Mouse (Mus musculus): ENCODE measurements around the gene Prex1. TPM values are rescaled to one million over a fixed set of nuclear protein-coding genes. Genes with fewer than 3 reads are reported as not detected.

Gene Prex1
- polyA plus RNA-seq, 1 experiment from 2014 or later, result 29.7 TPM

GRCm38 (mm10) chr2:166625219-166625618 is 88.4 kb downstream of the Prex1 start:
- DNase-seq (ENCODE audit: low spot score), result no peak

GRCm38 (mm10) chr2:166623081-166623567 is 90.5 kb downstream of the Prex1 start:
- DNase-seq (ENCODE audit: low spot score) (no peak), ATAC-seq (replicated peaks; ENCODE audit: low FRiP score) (no peak)
- 65% methylated on average over 9 of the region's 9 CpGs for WGBS
- no peak overlapping the region for H3K4me3 ChIP-seq (ENCODE audit: low read depth, low read length)
- H3K9me3 ChIP-seq (ENCODE audit: control insufficient read depth, low read length), result no peaks in the 10 kb centered on the region
- H3K27me3 ChIP-seq (ENCODE audit: control insufficient read depth, insufficient read depth, low read length), result no peaks in the 10 kb centered on the region
- no peak overlapping the region for H3K27ac ChIP-seq (ENCODE audit: low read depth, low read length)
- H3K4me1 ChIP-seq (replicated peaks; ENCODE audit: control insufficient read depth, insufficient read depth, low read length), result no peaks in the 10 kb centered on the region
- no peak overlapping the region for H3K9ac ChIP-seq (ENCODE audit: low read length)
- H3K4me2 ChIP-seq (ENCODE audit: low read depth, low read length, severe bottlenecking), result no peak overlapping the region
- no peaks in the 10 kb centered on the region; the same call in 1 of the 2 replicates for H3K36me3 ChIP-seq (ENCODE audit: control insufficient read depth, insufficient read depth, low read length)

More at GRCm38 (mm10) chr2:166625219-166625618, 88.4 kb downstream of the Prex1 start:
- no peak overlapping the region for H3K4me3 ChIP-seq (ENCODE audit: low read depth, low read length)
- no peak overlapping the region for H3K9ac ChIP-seq (ENCODE audit: low read length)
- H3K4me2 ChIP-seq (ENCODE audit: low read depth, low read length, severe bottlenecking), result no peak overlapping the region
- H3K4me1 ChIP-seq (replicated peaks; ENCODE audit: control insufficient read depth, insufficient read depth, low read length), result no peaks in the 10 kb centered on the region
- no peaks in the 10 kb centered on the region for H3K27me3 ChIP-seq (ENCODE audit: control insufficient read depth, insufficient read depth, low read length)
- H3K27ac ChIP-seq (ENCODE audit: low read depth, low read length), result no peak overlapping the region
- ATAC-seq (replicated peaks; ENCODE audit: low FRiP score), result no peak
- no peaks in the 10 kb centered on the region; the same call in 1 of the 2 replicates for H3K36me3 ChIP-seq (ENCODE audit: control insufficient read depth, insufficient read depth, low read length)
- H3K9me3 ChIP-seq (ENCODE audit: control insufficient read depth, low read length), result no peaks in the 10 kb centered on the region
- WGBS, result 87% methylated on average over 11 of the region's 11 CpGs

DNA sequence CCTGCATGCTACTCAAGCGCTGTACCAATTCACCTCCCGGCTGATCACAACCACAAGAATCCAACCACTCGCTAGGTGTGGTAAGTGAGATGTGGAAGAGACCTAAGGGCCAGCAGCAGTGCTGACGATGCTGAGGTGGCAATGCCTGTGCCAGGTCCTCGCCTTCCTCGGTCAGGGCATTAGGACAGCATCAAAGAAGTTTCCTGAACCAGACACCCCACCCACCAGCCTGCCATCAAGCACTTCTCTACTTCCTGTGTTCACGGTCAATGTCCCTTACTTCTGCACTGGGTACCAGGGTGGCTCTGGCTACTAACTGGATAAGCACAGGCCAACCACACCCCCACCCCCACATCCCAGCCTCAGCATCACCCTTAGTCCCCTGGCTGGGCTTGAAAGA is 91.0 kb downstream of the Prex1 start:
- WGBS, result 85% methylated on average over 7 of the region's 7 CpGs
- no peaks in the 10 kb centered on the region for H3K27me3 ChIP-seq (ENCODE audit: control insufficient read depth, insufficient read depth, low read length)
- H3K4me1 ChIP-seq (replicated peaks; ENCODE audit: control insufficient read depth, insufficient read depth, low read length), result no peaks in the 10 kb centered on the region
- no peak overlapping the region for H3K4me2 ChIP-seq (ENCODE audit: low read depth, low read length, severe bottlenecking)
- H3K9me3 ChIP-seq (ENCODE audit: control insufficient read depth, low read length), result no peaks in the 10 kb centered on the region
- no peak for DNase-seq (ENCODE audit: low spot score)
- no peak overlapping the region for H3K27ac ChIP-seq (ENCODE audit: low read depth, low read length)
- no peak for ATAC-seq (replicated peaks; ENCODE audit: low FRiP score)
- no peaks in the 10 kb centered on the region; the same call in 1 of the 2 replicates for H3K36me3 ChIP-seq (ENCODE audit: control insufficient read depth, insufficient read depth, low read length)
- no peak overlapping the region for H3K4me3 ChIP-seq (ENCODE audit: low read depth, low read length)
- no peak overlapping the region for H3K9ac ChIP-seq (ENCODE audit: low read length)

- Histone ChIP-seq H3K4me1 (replicated peaks; ENCODE audit: control insufficient read depth, insufficient read depth, low read length) (no peaks in the 10 kb centered on the region), H3K9me3 (ENCODE audit: control insufficient read depth, low read length) (no peaks in the 10 kb centered on the region), H3K36me3 (ENCODE audit: control insufficient read depth, insufficient read depth, low read length) (no peaks in the 10 kb centered on the region; the same call in 1 of the 2 replicates), H3K4me2 (ENCODE audit: low read depth, low read length, severe bottlenecking) (no peak overlapping the region), H3K9ac (ENCODE audit: low read length) (no peak overlapping the region), H3K27ac (ENCODE audit: low read depth, low read length) (no peak overlapping the region), H3K4me3 (ENCODE audit: low read depth, low read length) (no peak overlapping the region), H3K27me3 (ENCODE audit: control insufficient read depth, insufficient read depth, low read length) (no peaks in the 10 kb centered on the region)
- WGBS, result 92% methylated on average over 6 of the region's 6 CpGs
- ATAC-seq (replicated peaks; ENCODE audit: low FRiP score) (no peak), DNase-seq (ENCODE audit: low spot score) (no peak)
Observed at GRCm38 (mm10) chr2:166622079-166622478, 91.6 kb downstream of the Prex1 start.

GRCm38 (mm10) chr2:166620529-166621466 is 92.8 kb downstream of the Prex1 start:
- Histone ChIP-seq H3K4me3 (ENCODE audit: low read depth, low read length) (no peak overlapping the region), H3K9me3 (ENCODE audit: control insufficient read depth, low read length) (no peaks in the 10 kb centered on the region), H3K4me1 (replicated peaks; ENCODE audit: control insufficient read depth, insufficient read depth, low read length) (no peaks in the 10 kb centered on the region), H3K4me2 (ENCODE audit: low read depth, low read length, severe bottlenecking) (no peak overlapping the region), H3K27me3 (ENCODE audit: control insufficient read depth, insufficient read depth, low read length) (no peaks in the 10 kb centered on the region), H3K27ac (ENCODE audit: low read depth, low read length) (no peak overlapping the region), H3K9ac (ENCODE audit: low read length) (no peak overlapping the region), H3K36me3 (ENCODE audit: control insufficient read depth, insufficient read depth, low read length) (no peaks in the 10 kb centered on the region; the same call in 1 of the 2 replicates)
- ATAC-seq (replicated peaks; ENCODE audit: low FRiP score) (no peak), DNase-seq (ENCODE audit: low spot score) (no peak)
- 88% methylated on average over 20 of the region's 20 CpGs for WGBS

- ATAC-seq (replicated peaks; ENCODE audit: low FRiP score), result no peak
- Histone ChIP-seq H3K9me3 (ENCODE audit: control insufficient read depth, low read length) (no peaks in the 10 kb centered on the region), H3K9ac (ENCODE audit: low read length) (no peak overlapping the region), H3K27ac (ENCODE audit: low read depth, low read length) (no peak overlapping the region), H3K27me3 (ENCODE audit: control insufficient read depth, insufficient read depth, low read length) (no peaks in the 10 kb centered on the region), H3K36me3 (ENCODE audit: control insufficient read depth, insufficient read depth, low read length) (no peaks in the 10 kb centered on the region; the same call in 1 of the 2 replicates), H3K4me2 (ENCODE audit: low read depth, low read length, severe bottlenecking) (no peak overlapping the region), H3K4me1 (replicated peaks; ENCODE audit: control insufficient read depth, insufficient read depth, low read length) (no peaks in the 10 kb centered on the region), H3K4me3 (ENCODE audit: low read depth, low read length) (no peak overlapping the region)
- no peak for DNase-seq (ENCODE audit: low spot score)
- 83% methylated on average over 10 of the region's 10 CpGs for WGBS
Observed at GRCm38 (mm10) chr2:166619906-166620490, 93.6 kb downstream of the Prex1 start.

DNA sequence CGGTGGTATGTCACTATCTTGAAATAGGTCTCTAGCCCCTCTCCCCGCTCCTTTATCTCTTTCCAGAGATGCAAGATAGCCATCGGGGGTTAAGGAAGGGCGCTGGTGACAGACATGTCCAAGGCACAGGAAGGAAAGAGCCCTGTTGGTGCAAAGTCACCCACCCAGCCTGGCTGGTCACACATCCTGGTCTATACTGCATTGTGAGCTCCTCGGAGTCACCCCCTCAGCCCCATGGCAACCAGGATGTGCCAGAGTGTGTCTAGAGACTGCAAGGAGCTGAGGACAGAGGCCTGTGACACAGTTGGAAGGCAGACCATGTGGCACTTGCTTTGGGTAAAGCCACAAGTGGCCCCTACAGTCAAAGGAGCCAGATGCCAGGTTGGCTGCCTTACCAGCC is 94.4 kb downstream of the Prex1 start:
- Histone ChIP-seq H3K9ac (ENCODE audit: low read length) (no peak overlapping the region), H3K36me3 (ENCODE audit: control insufficient read depth, insufficient read depth, low read length) (no peaks in the 10 kb centered on the region; the same call in 1 of the 2 replicates), H3K27ac (ENCODE audit: low read depth, low read length) (no peak overlapping the region), H3K4me1 (replicated peaks; ENCODE audit: control insufficient read depth, insufficient read depth, low read length) (no peaks in the 10 kb centered on the region), H3K9me3 (ENCODE audit: control insufficient read depth, low read length) (no peaks in the 10 kb centered on the region), H3K27me3 (ENCODE audit: control insufficient read depth, insufficient read depth, low read length) (no peaks in the 10 kb centered on the region), H3K4me2 (ENCODE audit: low read depth, low read length, severe bottlenecking) (no peak overlapping the region), H3K4me3 (ENCODE audit: low read depth, low read length) (no peak overlapping the region)
- no peak for DNase-seq (ENCODE audit: low spot score)
- no peak for ATAC-seq (replicated peaks; ENCODE audit: low FRiP score)
- 93% methylated on average over 5 of the region's 5 CpGs for WGBS

DNA sequence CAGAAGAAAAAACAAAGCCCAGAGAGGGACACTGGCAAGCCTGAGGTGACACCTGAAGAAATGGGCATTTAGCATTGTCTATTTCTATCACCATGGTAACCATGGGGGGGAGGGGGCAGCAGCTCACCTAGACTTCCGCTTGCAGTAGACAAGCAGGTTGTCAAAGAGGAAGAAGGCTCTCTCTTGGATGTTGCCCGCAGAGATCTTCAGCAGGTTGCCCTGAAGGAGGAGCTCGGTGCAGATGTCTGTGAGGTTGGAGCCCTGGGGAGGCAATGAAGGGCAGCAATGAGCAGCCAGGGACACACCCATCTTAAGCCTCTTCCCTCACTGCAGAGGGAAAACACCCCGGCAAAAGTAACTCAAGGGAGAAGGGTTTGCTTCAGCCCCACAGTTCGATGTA is 95.9 kb downstream of the Prex1 start:
- Histone ChIP-seq H3K9ac (ENCODE audit: low read length) (no peak overlapping the region), H3K27me3 (ENCODE audit: control insufficient read depth, insufficient read depth, low read length) (no peaks in the 10 kb centered on the region), H3K27ac (ENCODE audit: low read depth, low read length) (no peak overlapping the region), H3K36me3 (ENCODE audit: control insufficient read depth, insufficient read depth, low read length) (no peaks in the 10 kb centered on the region; the same call in 1 of the 2 replicates), H3K4me1 (replicated peaks; ENCODE audit: control insufficient read depth, insufficient read depth, low read length) (no peaks in the 10 kb centered on the region), H3K4me3 (ENCODE audit: low read depth, low read length) (no peak overlapping the region), H3K4me2 (ENCODE audit: low read depth, low read length, severe bottlenecking) (no peak overlapping the region), H3K9me3 (ENCODE audit: control insufficient read depth, low read length) (no peaks in the 10 kb centered on the region)
- no peak for ATAC-seq (replicated peaks; ENCODE audit: low FRiP score)
- no peak for DNase-seq (ENCODE audit: low spot score)
- 93% methylated on average over 5 of the region's 5 CpGs for WGBS

Data from forebrain, embryonic 11.5 days (tissue).